Mouse (Mus musculus): ENCODE data around the gene Gin1. TPM values are rescaled to one million over a fixed set of nuclear protein-coding genes. Genes with fewer than 3 reads are reported as not detected.

Gin1 gene
- polyA plus RNA-seq, 1 experiment from 2014 or later = 14.9 TPM

DNA sequence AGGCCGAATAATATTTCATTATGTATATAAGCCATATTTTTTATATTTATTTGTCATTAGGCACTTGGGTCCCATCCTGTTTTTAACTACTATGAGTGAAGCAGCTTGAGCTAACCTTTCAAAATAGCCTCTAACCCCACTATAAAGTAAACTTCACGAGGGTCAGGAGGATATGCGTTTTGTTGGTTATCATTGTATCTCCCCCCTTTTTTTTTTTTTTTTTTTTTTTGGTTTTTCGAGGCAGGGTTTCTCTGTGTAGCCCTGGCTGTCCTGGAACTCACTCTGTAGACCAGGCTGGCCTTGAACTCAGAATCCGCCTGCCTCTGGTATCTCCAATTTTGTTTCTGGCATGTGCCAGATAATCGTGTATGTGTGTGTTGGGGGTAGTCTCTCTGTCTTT lies 3.4 kb downstream of the Gin1 start:
- no peak overlapping the region for H3K4me3 ChIP-seq (ENCODE audit: low read depth, low read length)
- no peak overlapping the region for H3K4me2 ChIP-seq (ENCODE audit: low read length)
- H3K4me1 ChIP-seq (replicated peaks; ENCODE audit: control insufficient read depth, insufficient read depth, low read length) = peaks cover 8% of the 10 kb centered on the region
- ATAC-seq (replicated peaks; ENCODE audit: low FRiP score, low TSS enrichment, low read depth) = no peak
- H3K27ac ChIP-seq (ENCODE audit: low read depth) = no peak overlapping the region
- no peaks in the 10 kb centered on the region for H3K9me3 ChIP-seq (ENCODE audit: control insufficient read depth, low read length)
- WGBS = 87% methylated on average over 6 of the region's 6 CpGs
- H3K27me3 ChIP-seq (replicated peaks; ENCODE audit: control insufficient read depth, insufficient read depth, low read length) = no peaks in the 10 kb centered on the region
- no peak for DNase-seq (ENCODE audit: low spot score)
- no peaks in the 10 kb centered on the region; the same call in 1 of the 2 replicates for H3K36me3 ChIP-seq (ENCODE audit: control insufficient read depth, insufficient read depth, low read length)
- no peak overlapping the region for H3K9ac ChIP-seq (ENCODE audit: low read length)

DNA sequence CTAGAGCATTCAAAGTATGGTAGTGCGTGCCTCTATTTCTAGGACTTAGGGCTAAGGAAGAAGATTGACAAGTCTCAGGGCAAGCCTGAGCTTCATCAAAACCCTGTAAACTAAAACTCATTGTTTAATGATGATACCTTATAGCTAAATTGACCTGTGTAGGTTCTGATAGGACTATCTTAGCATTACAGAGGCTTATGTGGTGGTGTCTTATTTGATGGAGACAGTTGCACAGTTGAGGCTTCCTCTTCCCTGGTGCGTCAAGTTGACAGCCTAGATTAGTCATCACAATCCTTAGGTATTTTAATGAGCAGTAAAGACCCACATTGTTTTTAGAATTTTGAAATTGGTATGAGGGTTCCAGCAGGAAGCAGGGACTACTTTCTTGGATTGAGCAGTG lies 4.0 kb downstream of the Gin1 start:
- no peaks in the 10 kb centered on the region for H3K9me3 ChIP-seq (ENCODE audit: control insufficient read depth, low read length)
- no peak for ATAC-seq (replicated peaks; ENCODE audit: low FRiP score, low TSS enrichment, low read depth)
- no peak overlapping the region for H3K27ac ChIP-seq (ENCODE audit: low read depth)
- no peak overlapping the region for H3K4me3 ChIP-seq (ENCODE audit: low read depth, low read length)
- H3K4me2 ChIP-seq (ENCODE audit: low read length) = no peak overlapping the region
- H3K4me1 ChIP-seq (replicated peaks; ENCODE audit: control insufficient read depth, insufficient read depth, low read length) = peaks cover 3% of the 10 kb centered on the region; the same call in 1 of the 2 replicates
- no peaks in the 10 kb centered on the region for H3K27me3 ChIP-seq (replicated peaks; ENCODE audit: control insufficient read depth, insufficient read depth, low read length)
- 95% methylated on average over 2 of the region's 2 CpGs for WGBS
- no peaks in the 10 kb centered on the region; the same call in 1 of the 2 replicates for H3K36me3 ChIP-seq (ENCODE audit: control insufficient read depth, insufficient read depth, low read length)
- no peak overlapping the region for H3K9ac ChIP-seq (ENCODE audit: low read length)
- no peak for DNase-seq (ENCODE audit: low spot score)

DNA sequence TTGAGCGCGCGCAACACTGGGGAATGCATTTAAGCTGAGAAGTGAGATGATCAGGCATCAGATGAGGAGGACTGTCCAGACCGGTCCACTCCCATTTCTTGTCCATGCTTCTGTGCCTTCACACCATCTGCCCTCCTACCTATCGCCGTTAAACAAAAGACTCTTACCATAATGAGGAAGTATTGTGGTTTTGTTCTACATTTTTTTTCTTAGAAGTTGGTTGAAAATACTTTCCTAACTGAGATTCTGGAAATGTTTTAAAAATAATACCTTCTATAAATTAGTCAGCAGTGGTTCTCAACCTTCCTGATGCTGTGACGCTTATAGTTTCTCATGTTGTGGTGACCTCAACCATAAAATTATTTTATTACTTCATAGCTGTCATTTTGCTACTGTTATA lies 11.7 kb downstream of the Gin1 start:
- no peaks in the 10 kb centered on the region for H3K27me3 ChIP-seq (replicated peaks; ENCODE audit: control insufficient read depth, insufficient read depth, low read length)
- H3K9ac ChIP-seq (ENCODE audit: low read length) = no peak overlapping the region
- no peak overlapping the region for H3K27ac ChIP-seq (ENCODE audit: low read depth)
- WGBS = 93% methylated on average over 7 of the region's 7 CpGs
- ATAC-seq (replicated peaks; ENCODE audit: low FRiP score, low TSS enrichment, low read depth) = no peak
- no peak for DNase-seq (ENCODE audit: low spot score)
- no peaks in the 10 kb centered on the region for H3K9me3 ChIP-seq (ENCODE audit: control insufficient read depth, low read length)
- no peak overlapping the region for H3K4me2 ChIP-seq (ENCODE audit: low read length)
- H3K4me3 ChIP-seq (ENCODE audit: low read depth, low read length) = no peak overlapping the region
- no peaks in the 10 kb centered on the region for H3K4me1 ChIP-seq (replicated peaks; ENCODE audit: control insufficient read depth, insufficient read depth, low read length)
- no peaks in the 10 kb centered on the region for H3K36me3 ChIP-seq (ENCODE audit: control insufficient read depth, insufficient read depth, low read length)

DNA sequence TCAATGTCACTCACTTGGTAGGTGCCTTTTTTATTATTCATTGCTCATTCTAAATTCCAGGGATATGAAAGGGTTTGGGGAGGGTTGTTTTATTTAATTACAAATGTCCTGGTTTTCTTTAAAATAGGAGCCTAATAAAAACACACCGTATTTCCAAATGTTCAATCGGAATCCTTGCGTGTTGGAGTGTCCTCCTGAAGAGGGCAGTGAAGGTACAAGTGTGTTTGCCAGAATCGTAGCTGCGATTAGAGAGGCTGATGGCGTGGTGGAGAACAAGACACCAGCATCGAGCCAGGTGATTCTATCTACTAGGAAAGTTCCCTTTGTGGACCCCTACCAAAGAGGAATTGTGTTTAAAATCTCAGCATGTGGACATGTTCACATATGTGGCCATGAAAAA lies 15.0 kb downstream of the Gin1 start:
- H3K4me3 ChIP-seq (ENCODE audit: low read depth, low read length) = no peak overlapping the region
- no peaks in the 10 kb centered on the region for H3K4me1 ChIP-seq (replicated peaks; ENCODE audit: control insufficient read depth, insufficient read depth, low read length)
- no peaks in the 10 kb centered on the region for H3K9me3 ChIP-seq (ENCODE audit: control insufficient read depth, low read length)
- no peak for ATAC-seq (replicated peaks; ENCODE audit: low FRiP score, low TSS enrichment, low read depth)
- DNase-seq (ENCODE audit: low spot score) = no peak
- H3K27ac ChIP-seq (ENCODE audit: low read depth) = no peak overlapping the region
- WGBS = 79% methylated on average over 7 of the region's 7 CpGs
- H3K36me3 ChIP-seq (ENCODE audit: control insufficient read depth, insufficient read depth, low read length) = 0 out of 2 replicates have a peak, but pooled peaks cover 4% of the 10 kb centered on the region
- no peak overlapping the region for H3K4me2 ChIP-seq (ENCODE audit: low read length)
- H3K9ac ChIP-seq (ENCODE audit: low read length) = no peak overlapping the region
- H3K27me3 ChIP-seq (replicated peaks; ENCODE audit: control insufficient read depth, insufficient read depth, low read length) = no peaks in the 10 kb centered on the region

DNA sequence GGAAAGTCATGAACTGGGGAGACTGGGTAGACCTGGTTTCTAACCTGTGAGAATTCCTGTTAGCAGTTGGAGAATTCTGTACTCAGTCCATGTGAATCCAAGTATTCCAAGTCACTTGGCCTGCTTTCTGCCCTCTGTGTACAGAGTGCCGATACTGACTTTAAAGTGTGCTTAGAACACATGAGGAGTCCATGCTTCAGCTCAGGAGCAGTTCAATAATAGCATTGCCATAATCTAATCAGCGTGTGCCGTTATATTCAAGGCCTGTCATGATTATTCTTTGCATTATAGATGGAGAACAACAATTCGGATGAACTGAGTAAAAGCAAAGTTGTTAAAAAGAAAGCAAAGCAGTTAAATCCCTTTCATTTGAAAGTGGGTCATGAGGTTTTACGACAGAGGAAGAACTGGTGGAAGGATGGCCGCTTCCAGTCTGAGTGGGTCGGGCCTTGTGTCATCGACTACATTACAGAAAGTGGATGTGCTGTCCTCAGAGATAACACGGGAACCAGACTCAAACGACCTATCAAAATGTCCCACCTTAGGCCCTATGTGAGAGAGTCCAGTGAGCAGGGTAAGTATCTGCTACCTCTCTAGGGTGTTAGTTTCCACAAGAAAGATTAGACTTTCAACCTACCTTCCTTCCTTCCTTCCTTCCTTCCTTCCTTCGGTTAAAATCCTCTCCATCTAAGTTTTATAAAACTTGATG lies 15.9 kb downstream of the Gin1 start:
- 90% methylated on average over 11 of the region's 11 CpGs for WGBS
- ATAC-seq (replicated peaks; ENCODE audit: low FRiP score, low TSS enrichment, low read depth) (no peak), DNase-seq (ENCODE audit: low spot score) (no peak)
- H3K9ac ChIP-seq (ENCODE audit: low read length) = no peak overlapping the region
- H3K27me3 ChIP-seq (replicated peaks; ENCODE audit: control insufficient read depth, insufficient read depth, low read length) = no peaks in the 10 kb centered on the region
- no peak overlapping the region for H3K4me3 ChIP-seq (ENCODE audit: low read depth, low read length)
- H3K9me3 ChIP-seq (ENCODE audit: control insufficient read depth, low read length) = no peaks in the 10 kb centered on the region
- H3K4me1 ChIP-seq (replicated peaks; ENCODE audit: control insufficient read depth, insufficient read depth, low read length) = no peaks in the 10 kb centered on the region
- H3K27ac ChIP-seq (ENCODE audit: low read depth) = no peak overlapping the region
- H3K36me3 ChIP-seq (ENCODE audit: control insufficient read depth, insufficient read depth, low read length) = 0 out of 2 replicates have a peak, but pooled peaks cover 4% of the 10 kb centered on the region
- no peak overlapping the region for H3K4me2 ChIP-seq (ENCODE audit: low read length)

DNA sequence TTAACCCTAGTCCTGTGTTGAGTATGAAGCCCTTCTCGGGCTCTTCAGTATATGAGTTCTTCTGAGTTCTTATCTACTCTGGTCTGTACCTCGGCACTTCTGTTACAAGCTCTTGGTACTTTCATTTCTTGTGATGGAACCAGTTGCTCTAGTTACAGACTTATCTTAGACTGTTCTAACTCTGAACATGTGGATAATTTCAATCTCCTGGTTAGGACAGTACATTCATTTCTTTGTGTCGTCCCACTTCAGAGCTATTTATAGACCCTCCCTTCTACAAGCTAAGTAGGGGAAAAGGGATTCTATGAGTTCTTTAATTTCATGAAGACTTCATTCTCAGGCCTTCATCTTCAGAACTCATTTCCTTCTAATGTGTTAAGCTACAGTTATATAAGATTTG lies 17.7 kb downstream of the Gin1 start:
- Histone ChIP-seq H3K4me3 (ENCODE audit: low read depth, low read length) (no peak overlapping the region), H3K4me2 (ENCODE audit: low read length) (no peak overlapping the region), H3K27ac (ENCODE audit: low read depth) (no peak overlapping the region), H3K9ac (ENCODE audit: low read length) (no peak overlapping the region), H3K27me3 (replicated peaks; ENCODE audit: control insufficient read depth, insufficient read depth, low read length) (no peaks in the 10 kb centered on the region), H3K9me3 (ENCODE audit: control insufficient read depth, low read length) (no peaks in the 10 kb centered on the region), H3K36me3 (ENCODE audit: control insufficient read depth, insufficient read depth, low read length) (0 out of 2 replicates have a peak, but pooled peaks cover 4% of the 10 kb centered on the region), H3K4me1 (replicated peaks; ENCODE audit: control insufficient read depth, insufficient read depth, low read length) (no peaks in the 10 kb centered on the region)
- 74% methylated on average over 3 of the region's 3 CpGs for WGBS
- ATAC-seq (replicated peaks; ENCODE audit: low FRiP score, low TSS enrichment, low read depth) (no peak), DNase-seq (ENCODE audit: low spot score) (no peak)

DNA sequence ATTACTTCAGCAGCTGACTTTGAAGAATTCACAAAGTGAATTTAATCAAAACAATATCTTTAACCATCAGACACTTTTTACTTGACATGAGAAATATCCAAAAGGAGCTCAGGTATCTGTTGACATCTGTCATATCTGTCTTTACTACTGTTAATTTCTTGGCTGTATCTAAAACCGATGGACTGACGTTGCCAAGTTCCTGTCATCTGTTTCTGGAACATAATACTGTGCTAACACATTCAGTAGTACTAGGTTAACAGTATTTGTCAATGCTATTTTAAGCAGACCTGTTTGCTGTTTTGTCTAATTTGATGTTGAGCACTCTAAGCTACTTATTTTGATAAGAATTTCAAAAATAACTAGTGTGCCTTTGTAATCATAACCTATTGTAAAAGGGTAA lies 18.5 kb downstream of the Gin1 start:
- Histone ChIP-seq H3K27ac (ENCODE audit: low read depth) (no peak overlapping the region), H3K36me3 (ENCODE audit: control insufficient read depth, insufficient read depth, low read length) (0 out of 2 replicates have a peak, but pooled peaks cover 4% of the 10 kb centered on the region), H3K4me3 (ENCODE audit: low read depth, low read length) (no peak overlapping the region), H3K4me1 (replicated peaks; ENCODE audit: control insufficient read depth, insufficient read depth, low read length) (no peaks in the 10 kb centered on the region), H3K9ac (ENCODE audit: low read length) (no peak overlapping the region), H3K9me3 (ENCODE audit: control insufficient read depth, low read length) (no peaks in the 10 kb centered on the region), H3K4me2 (ENCODE audit: low read length) (no peak overlapping the region), H3K27me3 (replicated peaks; ENCODE audit: control insufficient read depth, insufficient read depth, low read length) (no peaks in the 10 kb centered on the region)
- DNase-seq (ENCODE audit: low spot score) = no peak
- no peak for ATAC-seq (replicated peaks; ENCODE audit: low FRiP score, low TSS enrichment, low read depth)
- 87% methylated on average over 2 of the region's 2 CpGs for whole genome bisulfite sequencing

DNA sequence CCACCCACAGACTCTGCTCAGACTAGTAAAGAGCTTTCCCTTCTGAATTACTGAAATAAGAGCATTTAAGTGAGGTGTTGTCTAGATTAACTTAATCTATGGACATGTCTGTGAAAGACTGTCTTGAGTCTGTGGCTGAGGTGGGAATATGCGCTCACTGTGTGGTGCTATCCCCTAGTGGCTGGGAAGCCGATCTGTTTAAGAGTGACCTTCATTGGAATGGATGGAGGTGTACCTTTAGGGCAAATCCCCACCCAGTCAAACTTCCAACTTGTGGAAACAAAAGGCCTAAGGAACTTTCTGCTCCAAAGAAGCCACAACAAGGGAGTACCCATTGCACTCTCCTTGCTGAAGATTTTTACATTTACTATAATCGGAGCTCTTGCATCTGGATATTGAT lies 24.1 kb downstream of the Gin1 start:
- Histone ChIP-seq H3K9ac (ENCODE audit: low read length) (no peak overlapping the region), H3K4me2 (ENCODE audit: low read length) (no peak overlapping the region), H3K27ac (ENCODE audit: low read depth) (no peak overlapping the region), H3K27me3 (replicated peaks; ENCODE audit: control insufficient read depth, insufficient read depth, low read length) (no peaks in the 10 kb centered on the region), H3K36me3 (ENCODE audit: control insufficient read depth, insufficient read depth, low read length) (no peaks in the 10 kb centered on the region), H3K4me3 (ENCODE audit: low read depth, low read length) (no peak overlapping the region), H3K9me3 (ENCODE audit: control insufficient read depth, low read length) (no peaks in the 10 kb centered on the region), H3K4me1 (replicated peaks; ENCODE audit: control insufficient read depth, insufficient read depth, low read length) (no peaks in the 10 kb centered on the region)
- WGBS = 88% methylated on average over 3 of the region's 3 CpGs
- DNase-seq (ENCODE audit: low spot score) = no peak
- ATAC-seq (replicated peaks; ENCODE audit: low FRiP score, low TSS enrichment, low read depth) = no peak

DNA sequence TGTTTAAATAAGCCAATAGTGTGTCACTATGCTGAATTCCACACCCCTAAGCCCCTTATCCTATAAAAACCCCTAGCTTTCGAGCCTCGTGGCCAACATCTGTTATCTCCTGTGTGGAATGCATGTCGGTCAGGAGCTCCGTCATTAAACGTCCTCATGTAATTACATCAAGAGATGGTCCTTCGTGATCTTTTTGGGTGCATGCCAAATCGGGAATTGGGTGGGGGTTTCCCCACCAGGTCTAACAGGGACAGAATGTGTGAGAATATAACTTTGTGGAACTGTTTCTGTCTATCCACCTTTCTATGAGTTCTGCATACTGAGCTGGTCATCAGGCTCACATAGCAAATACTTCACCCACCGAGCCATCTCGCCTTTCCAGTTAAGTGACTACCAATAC lies 26.0 kb downstream of the Gin1 start:
- H3K4me3 ChIP-seq (ENCODE audit: low read depth, low read length) = no peak overlapping the region
- no peaks in the 10 kb centered on the region for H3K4me1 ChIP-seq (replicated peaks; ENCODE audit: control insufficient read depth, insufficient read depth, low read length)

More for the DNA sequence above, 26.0 kb downstream of the Gin1 start:
- DNase-seq (ENCODE audit: low spot score) (no peak), ATAC-seq (replicated peaks; ENCODE audit: low FRiP score, low TSS enrichment, low read depth) (no peak)
- Histone ChIP-seq H3K27me3 (replicated peaks; ENCODE audit: control insufficient read depth, insufficient read depth, low read length) (no peaks in the 10 kb centered on the region), H3K4me2 (ENCODE audit: low read length) (no peak overlapping the region), H3K36me3 (ENCODE audit: control insufficient read depth, insufficient read depth, low read length) (no peaks in the 10 kb centered on the region), H3K9me3 (ENCODE audit: control insufficient read depth, low read length) (no peaks in the 10 kb centered on the region), H3K9ac (ENCODE audit: low read length) (no peak overlapping the region), H3K27ac (ENCODE audit: low read depth) (no peak overlapping the region)
- 68% methylated on average over 9 of the region's 9 CpGs for WGBS

Measured in intestine, embryonic 14.5 days (tissue).